Mouse (Mus musculus) lung, adult 2 months (tissue): ENCODE data around the gene Fra10ac1. TPM values are rescaled to one million over a fixed set of nuclear protein-coding genes. Genes with fewer than 3 reads are reported as not detected.

ENCODE experiments used
- DNase-seq: peaks from one replicate; pipeline ENCODE4 v3.0.0; 2022
- H3K4me1 ChIP-seq: fragments of 200-500 bp; 2 replicates; pipeline ENCODE4 v1.6.1; 2011; ENCODE audit warnings: low read length; ENCODE audit not compliant: control insufficient read depth, insufficient read depth
- H3K4me3 ChIP-seq: fragments of 200-500 bp; replicated peaks from 2 replicates; pipeline ENCODE3; 2011; ENCODE audit warnings: low read depth, mild to moderate bottlenecking, control low read depth, low read length; ENCODE audit errors: extremely low read depth
- CTCF ChIP-seq: fragments of 200-500 bp; IDR thresholded peaks from 2 replicates; pipeline ENCODE4 v1.5.1; 2011; ENCODE audit warnings: mild to moderate bottlenecking, low read length, control low read depth; ENCODE audit not compliant: insufficient read depth
- POLR2A ChIP-seq: fragments of 200-500 bp; IDR thresholded peaks from 2 replicates; pipeline ENCODE4 v1.6.1; 2011; ENCODE audit warnings: low read depth, mild to moderate bottlenecking, control low read depth, low read length, borderline replicate concordance; ENCODE audit errors: extremely low read depth
- WGBS: fragments of 180-500 bp; shearing (Covaris S2); methylation state at CpG from one replicate; pipeline ENCODE4 v1.1.7; 2018; 5-methylcytosine and 5-hydroxymethylcytosine counted together
- polyA plus RNA-seq: library from polyadenylated mRNA; depleted of rRNA; stranded (reverse); fragments of >200 nt; gene quantifications from 2 replicates; pipeline ENCODE4 v1.2.3, GENCODE M21; 2012

Fra10ac1 gene
- polyA plus RNA-seq, 1 experiment: 4.5 TPM

GRCm38 (mm10) chr19:38258651-38259065, 34.7 kb upstream of the Fra10ac1 start:
- no peak for DNase-seq
- Histone ChIP-seq H3K4me3 (no peak overlapping the region), H3K4me1 (no peaks in the 10 kb centered on the region)
- 61% methylated on average over 3 of the region's 3 CpGs for WGBS
- TF ChIP-seq POLR2A: no peak

GRCm38 (mm10) chr19:38253796-38254195, 29.8 kb upstream of the Fra10ac1 start:
- WGBS: 50% methylated on average over 6 of the region's 6 CpGs
- peak; percentile 44; the same call in 1 of the 2 replicates for TF ChIP-seq CTCF
- TF ChIP-seq POLR2A: no peak
- no peak for DNase-seq
- Histone ChIP-seq H3K4me3 (no peak overlapping the region), H3K4me1 (no peaks in the 10 kb centered on the region)

DNA sequence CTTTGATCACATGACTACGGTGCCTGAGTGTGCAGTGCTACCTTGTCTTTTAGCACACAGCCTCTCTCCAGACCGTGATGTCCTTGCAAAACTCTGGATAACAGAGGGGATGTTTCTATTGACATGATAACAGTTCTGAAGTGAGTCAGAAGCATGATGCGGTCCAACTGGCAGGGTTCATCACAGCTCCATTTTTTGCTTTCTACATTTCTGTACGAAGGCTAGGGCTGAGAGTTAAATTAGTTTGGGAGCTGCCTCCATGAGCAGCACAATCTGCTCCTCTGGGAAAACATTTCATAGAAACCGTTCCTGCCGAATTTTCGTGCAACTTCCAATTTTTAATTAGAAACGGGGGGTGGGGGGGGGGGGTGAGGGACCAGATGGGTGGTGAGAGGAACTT, 25.7 kb upstream of the Fra10ac1 start:
- DNase-seq: no peak
- no peak overlapping the region for H3K4me3 ChIP-seq
- 77% methylated on average over 8 of the region's 8 CpGs for WGBS
- H3K4me1 ChIP-seq: no peaks in the 10 kb centered on the region
- no peak for TF ChIP-seq CTCF
- TF ChIP-seq POLR2A: no peak

- Histone ChIP-seq H3K4me1 (no peaks in the 10 kb centered on the region), H3K4me3 (no peak overlapping the region)
- 79% methylated on average over 7 of the region's 7 CpGs for WGBS
- no peak for DNase-seq
- TF ChIP-seq POLR2A: no peak
- TF ChIP-seq CTCF: no peak
Observed at GRCm38 (mm10) chr19:38246177-38246622, 22.2 kb upstream of the Fra10ac1 start.

DNA sequence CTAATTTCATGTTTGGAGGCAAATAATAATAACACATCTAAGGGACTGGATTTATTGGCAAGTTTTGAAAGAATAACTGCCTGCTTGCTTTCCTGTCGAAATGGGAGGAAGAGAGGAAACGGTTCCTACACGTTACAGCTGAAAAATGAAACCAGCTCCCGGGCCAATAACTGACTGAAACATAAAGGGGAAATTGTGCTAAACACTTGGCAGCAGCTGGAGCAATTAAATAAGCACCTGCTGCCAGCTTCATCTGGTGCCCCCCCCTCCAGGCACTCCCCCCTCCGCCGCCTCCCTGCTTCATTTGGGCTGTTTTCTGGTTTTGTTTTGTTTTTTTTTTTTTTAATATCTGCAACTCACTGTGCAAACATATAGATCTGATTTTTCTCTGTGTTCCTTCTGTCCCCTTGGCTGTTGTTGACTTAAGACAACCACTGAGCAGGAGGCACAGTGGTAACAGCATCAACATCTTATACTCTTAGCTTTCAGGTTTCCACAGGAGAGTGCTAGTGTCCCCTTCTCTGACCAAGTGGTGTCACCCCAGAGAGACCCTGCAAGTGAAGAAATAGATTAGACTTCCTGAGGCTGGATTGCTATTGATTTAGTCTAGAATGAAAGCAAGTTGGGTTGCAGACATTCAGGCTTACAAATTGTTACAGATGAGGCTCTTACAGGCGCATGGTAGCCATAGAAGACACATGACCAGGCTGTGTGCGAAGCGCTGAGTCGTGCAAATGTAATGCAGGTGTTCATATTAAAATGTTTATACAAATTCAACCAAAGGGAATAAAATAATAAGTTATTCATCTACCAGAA, 21.6 kb upstream of the Fra10ac1 start:
- TF ChIP-seq POLR2A (no peak), CTCF (no peak)
- Histone ChIP-seq H3K4me1 (no peaks in the 10 kb centered on the region), H3K4me3 (no peak overlapping the region)
- WGBS: 43% methylated on average over 10 of the region's 10 CpGs
- DNase-seq: no peak

DNA sequence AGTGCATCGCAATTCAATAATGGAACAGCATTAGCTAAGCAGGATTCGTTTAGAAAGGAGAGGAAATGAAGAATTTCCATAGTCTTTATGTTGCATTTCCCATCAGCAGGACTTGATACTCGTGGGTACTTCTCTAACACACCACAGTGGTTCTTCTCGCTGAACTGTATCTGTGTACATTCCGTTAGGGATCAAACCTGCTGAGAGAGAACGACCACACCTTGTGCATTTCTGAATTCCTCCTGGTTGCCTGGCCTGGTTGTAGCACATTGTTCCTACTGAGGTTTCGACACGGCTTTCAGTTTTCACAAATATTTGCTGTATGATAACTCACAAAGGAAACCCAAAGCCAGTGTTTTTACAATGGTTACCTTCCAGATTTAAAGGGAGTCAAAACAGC, 20.8 kb upstream of the Fra10ac1 start:
- Histone ChIP-seq H3K4me3 (no peak overlapping the region), H3K4me1 (no peaks in the 10 kb centered on the region)
- WGBS: 54% methylated on average over 8 of the region's 8 CpGs
- TF ChIP-seq CTCF: no peak
- no peak for TF ChIP-seq POLR2A
- DNase-seq: no peak

DNA sequence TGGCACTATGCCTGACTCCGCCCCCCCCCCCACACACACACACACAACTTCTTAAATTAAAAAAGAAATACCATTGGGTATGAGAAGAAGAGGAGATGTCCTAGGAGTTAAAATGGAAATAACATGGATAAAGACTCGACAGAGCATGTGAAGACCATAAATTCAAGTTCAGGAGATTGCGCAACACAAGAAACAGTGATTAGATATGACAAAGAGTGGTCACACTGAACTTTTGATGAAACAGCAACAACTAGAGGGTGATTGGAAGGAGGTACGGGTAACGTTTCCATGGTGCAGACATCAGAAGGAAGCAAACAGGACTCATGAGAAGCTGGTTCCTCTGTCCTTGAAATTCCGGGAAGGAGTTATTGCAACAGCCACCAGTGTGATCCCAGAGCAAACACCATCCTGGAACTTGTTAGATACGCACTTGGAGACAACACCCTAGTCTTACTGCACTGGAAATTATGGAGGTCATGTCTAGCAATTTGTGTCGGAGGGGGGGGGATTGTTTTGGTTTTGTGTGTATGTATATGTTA, 18.4 kb upstream of the Fra10ac1 start:
- Histone ChIP-seq H3K4me3 (no peak overlapping the region), H3K4me1 (no peaks in the 10 kb centered on the region)
- WGBS: 72% methylated on average over 8 of the region's 8 CpGs
- TF ChIP-seq POLR2A (no peak), CTCF (no peak)
- no peak for DNase-seq

DNA sequence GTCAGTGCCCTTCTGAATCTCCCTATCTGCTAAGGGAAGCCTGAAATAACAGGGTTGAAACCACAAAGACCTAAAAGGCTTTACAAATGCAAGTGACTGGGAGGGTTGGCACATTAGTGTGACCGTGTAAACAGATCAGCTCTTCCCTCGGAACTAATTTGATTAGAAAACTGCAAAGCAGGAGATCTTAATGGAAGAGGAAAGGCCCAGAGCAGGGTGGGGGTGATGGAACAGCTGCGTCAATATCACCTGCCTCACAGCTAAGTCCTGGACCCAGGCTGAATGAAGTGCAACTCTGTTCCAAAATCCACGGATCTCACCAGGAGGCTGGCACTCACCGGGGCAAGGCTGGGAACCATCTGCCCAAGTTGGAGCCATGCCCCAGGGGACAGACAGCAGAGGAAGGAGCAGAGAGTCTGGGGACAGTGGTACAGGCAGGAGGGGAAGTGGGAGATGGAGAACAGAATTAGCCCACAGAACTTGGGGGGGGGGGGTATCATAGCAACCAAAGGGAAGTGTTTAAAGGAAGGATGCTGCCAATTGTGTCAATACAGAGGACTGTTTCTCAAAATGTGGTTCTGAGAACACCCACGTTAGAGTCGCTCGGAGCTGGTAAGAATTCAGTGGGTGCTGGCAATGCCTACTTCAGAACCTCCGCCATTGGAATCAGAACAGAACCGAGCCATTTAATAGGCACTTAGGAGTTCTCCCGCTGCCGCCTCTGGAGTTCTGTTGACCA, 14.4 kb upstream of the Fra10ac1 start:
- Histone ChIP-seq H3K4me3 (no peak overlapping the region), H3K4me1 (no peaks in the 10 kb centered on the region)
- DNase-seq: no peak
- TF ChIP-seq CTCF: no peak
- no peak for TF ChIP-seq POLR2A
- 60% methylated on average over 12 of the region's 12 CpGs for WGBS

- Histone ChIP-seq H3K4me1 (no peaks in the 10 kb centered on the region), H3K4me3 (no peak overlapping the region)
- DNase-seq: no peak
- TF ChIP-seq CTCF (no peak), POLR2A (no peak)
- 32% methylated on average over 3 of the region's 3 CpGs for WGBS
Observed at GRCm38 (mm10) chr19:38237834-38238212, 13.9 kb upstream of the Fra10ac1 start.
